In the genomic region with DNA sequence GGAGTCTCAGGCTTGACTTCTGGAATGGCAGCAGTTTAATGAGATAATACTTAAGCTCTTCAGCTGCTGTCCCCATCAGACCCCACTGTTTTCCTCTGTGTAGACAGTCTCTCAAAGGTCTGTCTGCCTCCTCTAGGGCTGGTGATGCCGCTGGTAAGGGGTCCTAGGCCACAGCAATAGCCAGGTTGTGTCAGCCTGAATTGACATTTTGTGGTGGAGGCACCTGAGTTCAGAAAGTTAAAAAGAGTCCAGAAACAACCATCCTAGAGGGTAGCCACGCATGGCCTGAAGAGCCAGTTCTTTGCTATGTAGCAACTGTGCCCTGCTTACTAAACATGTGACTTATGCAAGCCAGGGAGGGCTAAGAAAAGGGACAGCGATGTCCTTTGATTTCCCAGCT, we compare ENCODE assay signal across 11 mouse cellular contexts.
DNase-seq lines count a peak whose midpoint lies in the region; ATAC-seq lines count a peak whose summit lies in the region.
"Had no signal": no experiment of that assay in that cellular context is flagged by ENCODE, and none has a peak within 500 bp of the region (broad histone marks: within the 10 kb centered on the region; RNA-seq: fewer than 3 reads in every experiment).

No protein-coding gene starts in this region.

- H3K9me3 ChIP-seq in heart, embryonic 11.5 days (replicated peaks; ENCODE audit: control insufficient read depth, low read length): no peaks in the 10 kb centered on the region
- H3K9me3 ChIP-seq in midbrain, embryonic 10.5 days (replicated peaks): no peaks in the 10 kb centered on the region
- no peaks in the 10 kb centered on the region for H3K9me3 ChIP-seq in midbrain, embryonic 15.5 days
- no peaks in the 10 kb centered on the region for H3K9me3 ChIP-seq in limb, embryonic 12.5 days
- no peaks in the 10 kb centered on the region for H3K9me3 ChIP-seq in stomach, embryonic 15.5 days

- no peak for ATAC-seq in heart, embryonic 11.5 days (replicated peaks; ENCODE audit: insufficient number of reproducible peaks, low FRiP score, low TSS enrichment)
- ATAC-seq in midbrain, embryonic 15.5 days (replicated peaks): no peak
- no peak for ATAC-seq in limb, embryonic 12.5 days (ENCODE audit: insufficient number of reproducible peaks, insufficient read depth, low FRiP score, low TSS enrichment, low read depth)
- ATAC-seq in stomach, embryonic 15.5 days (ENCODE audit: insufficient read depth, low FRiP score, low read depth): no peak
- ATAC-seq: activated CD4-positive, CD25-positive, alpha-beta regulatory T cell, adult 4 months; CD4-positive, CD25-positive, alpha-beta regulatory T cell, adult 4 months had no signal

- H3K4me3 ChIP-seq in heart, embryonic 11.5 days (ENCODE audit: low read depth, low read length): peak overlapping the region; percentile 49
- peak overlapping the region; percentile 49 for H3K4me3 ChIP-seq in midbrain, embryonic 10.5 days
- no peak overlapping the region for H3K4me3 ChIP-seq in midbrain, embryonic 15.5 days
- H3K4me3 ChIP-seq in limb, embryonic 12.5 days (replicated peaks): peak overlapping the region; percentile 41; the same call in 1 of the 2 replicates
- peak overlapping the region; percentile 39 for H3K4me3 ChIP-seq in stomach, embryonic 15.5 days (replicated peaks)

- H3K27me3 ChIP-seq in heart, embryonic 11.5 days (ENCODE audit: control insufficient read depth, insufficient read depth, low read length): no peaks in the 10 kb centered on the region
- peaks cover 7% of the 10 kb centered on the region; the same call in 1 of the 2 replicates for H3K27me3 ChIP-seq in midbrain, embryonic 10.5 days (ENCODE audit: low read depth, poor library complexity, severe bottlenecking)
- H3K27me3 ChIP-seq in midbrain, embryonic 15.5 days (replicated peaks): no peaks in the 10 kb centered on the region
- H3K27me3 ChIP-seq in limb, embryonic 12.5 days: no peaks in the 10 kb centered on the region
- H3K27me3 ChIP-seq in stomach, embryonic 15.5 days (replicated peaks): no peaks in the 10 kb centered on the region

- WGBS in heart, embryonic 11.5 days (ENCODE audit: insufficient replicate concordance): 88% methylated on average over 3 of the region's 3 CpGs
- 87% methylated on average over 3 of the region's 3 CpGs for whole genome bisulfite sequencing in midbrain, embryonic 10.5 days
- whole genome bisulfite sequencing in midbrain, embryonic 15.5 days: 90% methylated on average over 3 of the region's 3 CpGs
- WGBS in limb, embryonic 12.5 days: 83% methylated on average over 3 of the region's 3 CpGs
- WGBS in stomach, embryonic 15.5 days: 75% methylated on average over 3 of the region's 3 CpGs

- no peak for DNase-seq in heart, postnatal 4 days
- no peak for DNase-seq in midbrain, embryonic 10.5 days (ENCODE audit: low spot score)
- no peak for DNase-seq in frontal cortex, postnatal 14 days (ENCODE audit: low spot score in 2 of 2)
- no peak for DNase-seq in urinary bladder, postnatal 14 days (ENCODE audit: low spot score)
- DNase-seq: cerebellum, adult 11-12 months had no signal

- H3K27ac ChIP-seq in heart, embryonic 11.5 days (ENCODE audit: low read depth, low read length): peak overlapping the region; percentile 96
- H3K27ac ChIP-seq in midbrain, embryonic 10.5 days (replicated peaks): peak overlapping the region; percentile 84
- no peak overlapping the region for H3K27ac ChIP-seq in midbrain, embryonic 15.5 days
- peak overlapping the region; percentile 98 for H3K27ac ChIP-seq in limb, embryonic 12.5 days
- H3K27ac ChIP-seq in stomach, embryonic 15.5 days: peak overlapping the region; percentile 89

- peak overlapping the region; percentile 81; the same call in 1 of the 2 replicates for H3K9ac ChIP-seq in heart, embryonic 11.5 days (ENCODE audit: low read depth, low read length)
- no peak overlapping the region for H3K9ac ChIP-seq in midbrain, embryonic 15.5 days
- H3K9ac ChIP-seq in limb, embryonic 12.5 days (replicated peaks): 0 out of 2 replicates have a peak overlapping the region, but pooled peaks have one; percentile 47
- H3K9ac ChIP-seq in stomach, embryonic 15.5 days: no peak overlapping the region

- H3K4me1 ChIP-seq in heart, embryonic 11.5 days (ENCODE audit: control insufficient read depth, insufficient read depth, low read length): peaks cover 43% of the 10 kb centered on the region
- H3K4me1 ChIP-seq in midbrain, embryonic 10.5 days: peaks cover 52% of the 10 kb centered on the region
- H3K4me1 ChIP-seq in midbrain, embryonic 15.5 days: peaks cover 18% of the 10 kb centered on the region
- peaks cover 67% of the 10 kb centered on the region for H3K4me1 ChIP-seq in limb, embryonic 12.5 days (replicated peaks)
- H3K4me1 ChIP-seq in stomach, embryonic 15.5 days: peaks cover 26% of the 10 kb centered on the region

- H3K36me3 ChIP-seq in heart, embryonic 11.5 days (ENCODE audit: control insufficient read depth, insufficient read depth, low read length): peaks cover 9% of the 10 kb centered on the region
- peaks cover 12% of the 10 kb centered on the region for H3K36me3 ChIP-seq in midbrain, embryonic 10.5 days
- H3K36me3 ChIP-seq in midbrain, embryonic 15.5 days (replicated peaks): no peaks in the 10 kb centered on the region
- peaks cover 12% of the 10 kb centered on the region; the same call in 1 of the 2 replicates for H3K36me3 ChIP-seq in limb, embryonic 12.5 days
- H3K36me3 ChIP-seq in stomach, embryonic 15.5 days: no peaks in the 10 kb centered on the region

- H3K4me2 ChIP-seq in heart, embryonic 11.5 days: peak overlapping the region; percentile 70
- no peak overlapping the region for H3K4me2 ChIP-seq in midbrain, embryonic 15.5 days
- peak overlapping the region; percentile 59 for H3K4me2 ChIP-seq in limb, embryonic 12.5 days
- H3K4me2 ChIP-seq in stomach, embryonic 15.5 days: peak overlapping the region; percentile 44

Comparison
In these comparisons a context has a peak if more than half of its experiments do, and no peak if none do; other contexts are left out.
1. H3K9ac ChIP-seq: peak in heart, embryonic 11.5 days (single experiment) and limb, embryonic 12.5 days (single experiment); none in midbrain, embryonic 15.5 days (single experiment) and stomach, embryonic 15.5 days (single experiment).